Mouse (Mus musculus): ENCODE data around the gene Ankrd44. TPM values are rescaled to one million over a fixed set of nuclear protein-coding genes. Genes with fewer than 3 reads are reported as not detected.
A peak's percentile ranks its signal among the peaks of the same experiment; 100 is the strongest.

Ankrd44 gene
- polyA plus RNA-seq, 1 experiment from 2014 or later: 11.4 TPM

- Histone ChIP-seq H3K4me2 (ENCODE audit: low read depth, low read length) (no peak overlapping the region), H3K4me3 (ENCODE audit: low read length) (no peak overlapping the region), H3K36me3 (ENCODE audit: control insufficient read depth, insufficient read depth) (no peaks in the 10 kb centered on the region), H3K27me3 (ENCODE audit: control insufficient read depth, insufficient read depth, low read length) (no peaks in the 10 kb centered on the region), H3K4me1 (ENCODE audit: control insufficient read depth, insufficient read depth, low read length) (peaks cover 29% of the 10 kb centered on the region), H3K27ac (ENCODE audit: low read length) (peak overlapping the region; percentile 65), H3K9me3 (replicated peaks; ENCODE audit: control insufficient read depth, low read length) (no peaks in the 10 kb centered on the region), H3K9ac (ENCODE audit: low read length) (no peak overlapping the region)
- WGBS: 52% methylated on average over 6 of the region's 6 CpGs
- 0 out of 2 replicates have a peak, but pooled peaks have one; percentile 7 for ATAC-seq (replicated peaks; ENCODE audit: extremely low read depth, insufficient read depth, low FRiP score)
These were observed 100.3 kb downstream of the Ankrd44 start for GRCm38 (mm10) chr1:54825718-54826425.

- WGBS: 80% methylated on average over 14 of the region's 14 CpGs
- H3K4me1 ChIP-seq (ENCODE audit: control insufficient read depth, insufficient read depth, low read length): peaks cover 17% of the 10 kb centered on the region
- no peaks in the 10 kb centered on the region for H3K9me3 ChIP-seq (replicated peaks; ENCODE audit: control insufficient read depth, low read length)
- H3K4me3 ChIP-seq (ENCODE audit: low read length): no peak overlapping the region
- H3K4me2 ChIP-seq (ENCODE audit: low read depth, low read length): no peak overlapping the region
- H3K9ac ChIP-seq (ENCODE audit: low read length): no peak overlapping the region
- H3K36me3 ChIP-seq (ENCODE audit: control insufficient read depth, insufficient read depth): no peaks in the 10 kb centered on the region
- no peak overlapping the region for H3K27ac ChIP-seq (ENCODE audit: low read length)
- H3K27me3 ChIP-seq (ENCODE audit: control insufficient read depth, insufficient read depth, low read length): no peaks in the 10 kb centered on the region
- ATAC-seq (replicated peaks; ENCODE audit: extremely low read depth, insufficient read depth, low FRiP score): no peak
These were observed 101.9 kb downstream of the Ankrd44 start for GRCm38 (mm10) chr1:54824106-54824808.

- no peak for ATAC-seq (replicated peaks; ENCODE audit: extremely low read depth, insufficient read depth, low FRiP score)
- H3K9ac ChIP-seq (ENCODE audit: low read length): no peak overlapping the region
- 91% methylated on average over 1 of the region's 1 CpGs for WGBS
- no peak overlapping the region for H3K4me2 ChIP-seq (ENCODE audit: low read depth, low read length)
- H3K4me1 ChIP-seq (ENCODE audit: control insufficient read depth, insufficient read depth, low read length): peaks cover 7% of the 10 kb centered on the region
- no peaks in the 10 kb centered on the region for H3K36me3 ChIP-seq (ENCODE audit: control insufficient read depth, insufficient read depth)
- no peaks in the 10 kb centered on the region for H3K9me3 ChIP-seq (replicated peaks; ENCODE audit: control insufficient read depth, low read length)
- H3K27ac ChIP-seq (ENCODE audit: low read length): no peak overlapping the region
- H3K4me3 ChIP-seq (ENCODE audit: low read length): no peak overlapping the region
- no peaks in the 10 kb centered on the region for H3K27me3 ChIP-seq (ENCODE audit: control insufficient read depth, insufficient read depth, low read length)
These were observed 104.4 kb downstream of the Ankrd44 start for GRCm38 (mm10) chr1:54821797-54822196.

- H3K4me3 ChIP-seq (ENCODE audit: low read length): no peak overlapping the region
- no peaks in the 10 kb centered on the region for H3K27me3 ChIP-seq (ENCODE audit: control insufficient read depth, insufficient read depth, low read length)
- 64% methylated on average over 9 of the region's 9 CpGs for WGBS
- ATAC-seq (replicated peaks; ENCODE audit: extremely low read depth, insufficient read depth, low FRiP score): no peak
- no peak overlapping the region for H3K27ac ChIP-seq (ENCODE audit: low read length)
- H3K9me3 ChIP-seq (replicated peaks; ENCODE audit: control insufficient read depth, low read length): no peaks in the 10 kb centered on the region
- H3K4me2 ChIP-seq (ENCODE audit: low read depth, low read length): no peak overlapping the region
- H3K36me3 ChIP-seq (ENCODE audit: control insufficient read depth, insufficient read depth): no peaks in the 10 kb centered on the region
- H3K9ac ChIP-seq (ENCODE audit: low read length): no peak overlapping the region
- H3K4me1 ChIP-seq (ENCODE audit: control insufficient read depth, insufficient read depth, low read length): peaks cover 4% of the 10 kb centered on the region; the same call in 1 of the 2 replicates
These were observed 110.9 kb downstream of the Ankrd44 start for GRCm38 (mm10) chr1:54815206-54815855.

GRCm38 (mm10) chr1:54809811-54810549 lies 116.2 kb downstream of the Ankrd44 start:
- Histone ChIP-seq H3K9ac (ENCODE audit: low read length) (no peak overlapping the region), H3K27me3 (ENCODE audit: control insufficient read depth, insufficient read depth, low read length) (no peaks in the 10 kb centered on the region), H3K36me3 (ENCODE audit: control insufficient read depth, insufficient read depth) (no peaks in the 10 kb centered on the region), H3K4me2 (ENCODE audit: low read depth, low read length) (no peak overlapping the region), H3K4me3 (ENCODE audit: low read length) (no peak overlapping the region), H3K9me3 (replicated peaks; ENCODE audit: control insufficient read depth, low read length) (no peaks in the 10 kb centered on the region), H3K4me1 (ENCODE audit: control insufficient read depth, insufficient read depth, low read length) (no peaks in the 10 kb centered on the region), H3K27ac (ENCODE audit: low read length) (no peak overlapping the region)
- 55% methylated on average over 10 of the region's 10 CpGs for WGBS
- no peak for ATAC-seq (replicated peaks; ENCODE audit: extremely low read depth, insufficient read depth, low FRiP score)

- no peak overlapping the region for H3K4me2 ChIP-seq (ENCODE audit: low read depth, low read length)
- H3K27ac ChIP-seq (ENCODE audit: low read length): no peak overlapping the region
- H3K9me3 ChIP-seq (replicated peaks; ENCODE audit: control insufficient read depth, low read length): no peaks in the 10 kb centered on the region
- H3K4me1 ChIP-seq (ENCODE audit: control insufficient read depth, insufficient read depth, low read length): no peaks in the 10 kb centered on the region
- no peak for ATAC-seq (replicated peaks; ENCODE audit: extremely low read depth, insufficient read depth, low FRiP score)
- H3K9ac ChIP-seq (ENCODE audit: low read length): no peak overlapping the region
- no peaks in the 10 kb centered on the region for H3K27me3 ChIP-seq (ENCODE audit: control insufficient read depth, insufficient read depth, low read length)
- WGBS: 94% methylated on average over 13 of the region's 13 CpGs
- no peak overlapping the region for H3K4me3 ChIP-seq (ENCODE audit: low read length)
- H3K36me3 ChIP-seq (ENCODE audit: control insufficient read depth, insufficient read depth): no peaks in the 10 kb centered on the region
These were observed 117.1 kb downstream of the Ankrd44 start for GRCm38 (mm10) chr1:54809098-54809490.

GRCm38 (mm10) chr1:54808401-54809097 lies 117.6 kb downstream of the Ankrd44 start:
- Histone ChIP-seq H3K4me3 (ENCODE audit: low read length) (no peak overlapping the region), H3K4me2 (ENCODE audit: low read depth, low read length) (no peak overlapping the region), H3K27me3 (ENCODE audit: control insufficient read depth, insufficient read depth, low read length) (no peaks in the 10 kb centered on the region), H3K27ac (ENCODE audit: low read length) (no peak overlapping the region), H3K4me1 (ENCODE audit: control insufficient read depth, insufficient read depth, low read length) (no peaks in the 10 kb centered on the region), H3K36me3 (ENCODE audit: control insufficient read depth, insufficient read depth) (no peaks in the 10 kb centered on the region), H3K9me3 (replicated peaks; ENCODE audit: control insufficient read depth, low read length) (no peaks in the 10 kb centered on the region), H3K9ac (ENCODE audit: low read length) (no peak overlapping the region)
- WGBS: 80% methylated on average over 4 of the region's 4 CpGs
- no peak for ATAC-seq (replicated peaks; ENCODE audit: extremely low read depth, insufficient read depth, low FRiP score)

- Histone ChIP-seq H3K9ac (ENCODE audit: low read length) (no peak overlapping the region), H3K27me3 (ENCODE audit: control insufficient read depth, insufficient read depth, low read length) (no peaks in the 10 kb centered on the region), H3K4me1 (ENCODE audit: control insufficient read depth, insufficient read depth, low read length) (no peaks in the 10 kb centered on the region), H3K9me3 (replicated peaks; ENCODE audit: control insufficient read depth, low read length) (no peaks in the 10 kb centered on the region), H3K4me2 (ENCODE audit: low read depth, low read length) (no peak overlapping the region), H3K4me3 (ENCODE audit: low read length) (no peak overlapping the region), H3K27ac (ENCODE audit: low read length) (no peak overlapping the region), H3K36me3 (ENCODE audit: control insufficient read depth, insufficient read depth) (no peaks in the 10 kb centered on the region)
- no peak for ATAC-seq (replicated peaks; ENCODE audit: extremely low read depth, insufficient read depth, low FRiP score)
- WGBS: 94% methylated on average over 3 of the region's 3 CpGs
These were observed 118.4 kb downstream of the Ankrd44 start for GRCm38 (mm10) chr1:54807832-54808231.

Measured in heart, embryonic 16.5 days (tissue).